Mouse (Mus musculus) embryonic fibroblast, embryonic 13.5 days (primary cell): Measurements from ENCODE around the gene Sh3bp2.

Source experiments
- CTCF ChIP-seq: IDR thresholded peaks from 2 replicates; pipeline ENCODE4 v1.5.1; 2011; ENCODE audit warnings: mild to moderate bottlenecking, control low read depth, low read length, moderate library complexity, borderline replicate concordance; ENCODE audit not compliant: insufficient read depth
- POLR2A ChIP-seq: IDR thresholded peaks from 2 replicates; pipeline ENCODE4 v1.6.1; 2011; ENCODE audit warnings: low read depth, mild to moderate bottlenecking, control low read depth, low read length, moderate library complexity

DNA sequence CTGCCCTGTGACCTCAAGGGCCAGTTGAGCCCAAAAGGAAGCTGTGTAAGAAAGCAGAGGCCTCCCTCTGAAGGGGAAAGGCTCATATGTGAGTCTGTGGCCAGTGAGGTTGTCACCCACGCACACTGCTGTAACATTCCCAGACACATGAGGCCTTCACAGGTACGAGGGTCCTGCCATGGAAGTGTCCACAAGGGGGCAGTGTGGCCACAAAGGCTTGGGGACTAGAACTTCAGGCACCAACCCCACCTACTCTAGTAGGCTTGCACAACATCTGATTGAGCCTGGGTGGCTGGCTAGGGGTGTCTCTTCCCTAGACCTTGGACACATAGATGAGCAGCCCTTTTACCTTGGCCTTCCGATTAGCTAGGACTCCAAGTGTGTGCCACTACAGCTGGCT is 7.7 kb upstream of the Sh3bp2 start:
- peak; percentile 82 for TF ChIP-seq CTCF
- no peak for TF ChIP-seq POLR2A
